Mouse (Mus musculus) intestine, postnatal 0 days (tissue): Measurements from ENCODE around the gene Odaph. TPM values are rescaled to one million over a fixed set of nuclear protein-coding genes. Genes with fewer than 3 reads are reported as not detected.

Experiments
- ATAC-seq: fragments of 200-750 bp; cut with Nextera tagmentation; 2 replicates; pipeline ENCODE4 v1.8.0; 2017; ENCODE audit warnings: mild to moderate bottlenecking, moderate TSS enrichment, moderate library complexity
- H3K27ac ChIP-seq: fragments of 300-500 bp; sonication (generic); 2 replicates; pipeline ENCODE4 v1.5.1; 2014; ENCODE audit warnings: mild to moderate bottlenecking, low read depth, low read length, moderate library complexity
- H3K27me3 ChIP-seq: fragments of 300-500 bp; sonication (generic); replicated peaks from 2 replicates; pipeline ENCODE4 v1.6.1; 2014; ENCODE audit warnings: low read length, mixed read lengths; ENCODE audit not compliant: control insufficient read depth, insufficient read depth
- H3K36me3 ChIP-seq: fragments of 300-500 bp; sonication (generic); 2 replicates; pipeline ENCODE4 v1.6.1; 2014; ENCODE audit warnings: mild to moderate bottlenecking, moderate library complexity; ENCODE audit not compliant: control insufficient read depth, insufficient read depth
- H3K4me1 ChIP-seq: fragments of 300-500 bp; sonication (generic); replicated peaks from 2 replicates; pipeline ENCODE4 v1.6.1; 2014; ENCODE audit warnings: antibody characterized with exemption, low read length, mixed read lengths; ENCODE audit not compliant: control insufficient read depth, insufficient read depth
- H3K4me2 ChIP-seq: fragments of 300-500 bp; sonication (generic); replicated peaks from 2 replicates; pipeline ENCODE4 v1.6.1; 2014; ENCODE audit warnings: low read depth, mild to moderate bottlenecking, moderate library complexity
- H3K4me3 ChIP-seq: fragments of 300-500 bp; sonication (generic); 2 replicates; pipeline ENCODE4 v1.5.1; 2014; ENCODE audit warnings: low read depth, low read length
- H3K9ac ChIP-seq: fragments of 300-500 bp; sonication (generic); 2 replicates; pipeline ENCODE4 v1.6.1; 2014; ENCODE audit warnings: mild to moderate bottlenecking, low read depth, low read length
- H3K9me3 ChIP-seq: fragments of 300-500 bp; sonication (generic); 2 replicates; pipeline ENCODE4 v1.6.1; 2016; ENCODE audit warnings: mixed run types; ENCODE audit not compliant: control insufficient read depth
- CTCF ChIP-seq: sonication (generic); IDR thresholded peaks from 2 replicates; pipeline ENCODE4 v1.5.1; 2016; ENCODE audit warnings: low read depth, mild to moderate bottlenecking, control low read depth, antibody characterized with exemption, moderate library complexity
- WGBS: fragments of 180-500 bp; shearing (Covaris S2); extraction: QIAGEN DNeasy Blood & Tissue Kit; methylation state at CpG from one replicate; pipeline ENCODE4 v1.1.7; 2014; 5-methylcytosine and 5-hydroxymethylcytosine counted together
- polyA plus RNA-seq: library from polyadenylated mRNA; unstranded; fragments of >200 nt; fragmentation: Nextera tagmentation; extraction: Ambion mirVana; gene quantifications from 2 replicates; pipeline ENCODE4 v1.2.1, GENCODE M21; 2015

Gene Odaph
- polyA plus RNA-seq, 1 experiment from 2014 or later = not detected

DNA sequence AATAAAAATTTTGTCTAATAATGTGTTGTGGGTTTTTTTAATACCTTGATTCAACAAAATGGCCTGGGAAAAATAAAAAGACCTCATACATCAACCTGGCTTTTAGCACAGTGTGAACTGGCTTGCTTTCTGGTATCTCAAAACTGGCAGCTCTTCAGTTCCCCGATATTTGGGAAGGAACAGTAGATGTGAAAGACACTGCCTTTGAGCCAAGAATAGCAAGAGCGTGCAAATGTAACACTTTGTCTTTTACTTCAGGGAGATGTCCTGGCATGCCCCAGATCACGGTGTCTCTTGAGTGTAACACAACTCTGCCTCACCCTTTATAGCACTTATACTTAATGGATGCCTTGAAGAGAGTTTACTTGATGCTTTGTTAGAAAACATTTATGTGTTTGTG lies 15.2 kb upstream of the Odaph start:
- Histone ChIP-seq H3K9ac (no peak overlapping the region), H3K27ac (no peak overlapping the region), H3K36me3 (peaks cover 11% of the 10 kb centered on the region), H3K4me2 (no peak overlapping the region), H3K9me3 (no peaks in the 10 kb centered on the region), H3K27me3 (no peaks in the 10 kb centered on the region), H3K4me1 (no peaks in the 10 kb centered on the region), H3K4me3 (no peak overlapping the region)
- 89% methylated on average over 3 of the region's 3 CpGs for WGBS
- no peak for ATAC-seq
- TF ChIP-seq CTCF = no peak

DNA sequence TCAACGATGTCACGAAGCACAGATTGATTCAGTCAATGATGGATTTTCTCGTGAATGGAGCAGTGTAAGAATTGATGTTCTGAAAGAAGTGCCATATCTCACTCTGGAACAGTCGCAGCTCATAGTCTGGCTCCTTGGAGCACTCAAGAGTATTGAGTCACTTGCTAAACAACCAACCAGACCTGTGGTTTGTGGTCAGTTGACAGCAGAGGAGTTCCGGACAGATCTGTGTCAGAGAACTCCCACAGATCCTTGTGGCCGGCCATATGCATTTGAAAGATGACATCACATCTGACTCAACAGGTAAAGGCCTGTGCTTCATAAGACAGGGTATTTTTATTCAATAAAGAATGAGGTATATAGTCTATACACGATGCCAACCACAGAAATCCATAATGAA lies 13.3 kb upstream of the Odaph start:
- no peak for ATAC-seq
- TF ChIP-seq CTCF = no peak
- H3K4me1 ChIP-seq = no peaks in the 10 kb centered on the region
- H3K36me3 ChIP-seq = peaks cover 8% of the 10 kb centered on the region
- no peak overlapping the region for H3K4me2 ChIP-seq
- no peaks in the 10 kb centered on the region for H3K27me3 ChIP-seq
- no peak overlapping the region for H3K9ac ChIP-seq
- H3K27ac ChIP-seq = no peak overlapping the region
- no peak overlapping the region for H3K4me3 ChIP-seq
- H3K9me3 ChIP-seq = no peaks in the 10 kb centered on the region
- 89% methylated on average over 7 of the region's 7 CpGs for WGBS

- WGBS = 86% methylated on average over 9 of the region's 9 CpGs
- TF ChIP-seq CTCF = no peak
- Histone ChIP-seq H3K36me3 (no peaks in the 10 kb centered on the region), H3K27me3 (no peaks in the 10 kb centered on the region), H3K9me3 (no peaks in the 10 kb centered on the region), H3K27ac (no peak overlapping the region), H3K4me3 (no peak overlapping the region), H3K9ac (no peak overlapping the region), H3K4me2 (no peak overlapping the region), H3K4me1 (no peaks in the 10 kb centered on the region)
- ATAC-seq = no peak
These were observed 11.5 kb upstream of the Odaph start for GRCm38 (mm10) chr5:91975758-91976157.

DNA sequence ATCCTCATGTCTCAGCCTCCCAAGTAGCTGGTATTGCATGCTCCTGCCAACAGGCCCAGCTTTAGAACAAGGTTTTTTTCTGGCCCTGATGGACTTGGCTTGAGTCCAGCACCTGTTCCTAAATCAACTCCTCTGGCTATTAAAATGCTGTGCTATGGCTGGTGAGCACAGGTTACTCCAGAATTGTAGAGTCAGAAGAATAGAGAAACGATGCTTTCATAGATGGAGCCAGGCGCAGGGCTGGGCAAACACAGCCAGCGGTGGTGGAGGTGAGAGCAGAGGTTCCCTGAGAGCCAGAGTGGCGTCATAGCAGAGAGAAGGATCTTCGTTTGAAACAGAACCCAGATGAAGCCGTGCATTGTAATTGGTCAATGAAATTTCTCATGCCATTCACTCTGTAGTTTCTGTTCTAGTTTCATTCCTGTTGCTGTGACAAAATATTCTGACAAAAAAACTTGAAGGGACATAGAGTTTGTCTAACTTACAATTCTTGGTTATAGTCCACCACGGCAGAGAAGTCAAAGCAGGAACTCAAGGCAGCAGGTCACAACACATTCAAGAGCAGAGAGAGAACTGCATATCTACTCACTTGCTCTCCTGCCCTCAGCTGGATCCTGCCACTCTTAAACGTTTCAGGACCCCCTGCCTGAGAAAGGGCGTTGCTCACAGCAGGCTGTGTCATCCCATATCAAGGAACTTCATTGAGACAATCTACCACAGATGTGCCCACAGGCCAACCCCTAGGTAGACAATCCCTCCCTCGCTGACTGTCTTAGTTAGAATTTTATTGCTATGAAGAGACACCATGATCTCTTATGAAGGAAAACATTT lies 10.5 kb upstream of the Odaph start:
- 78% methylated on average over 10 of the region's 10 CpGs for WGBS
- H3K27me3 ChIP-seq = no peaks in the 10 kb centered on the region
- no peak overlapping the region for H3K27ac ChIP-seq
- no peaks in the 10 kb centered on the region for H3K4me1 ChIP-seq
- no peaks in the 10 kb centered on the region for H3K9me3 ChIP-seq
- no peak overlapping the region for H3K4me2 ChIP-seq
- H3K9ac ChIP-seq = no peak overlapping the region
- ATAC-seq = no peak
- no peaks in the 10 kb centered on the region for H3K36me3 ChIP-seq
- no peak for TF ChIP-seq CTCF
- no peak overlapping the region for H3K4me3 ChIP-seq

- H3K9me3 ChIP-seq = no peaks in the 10 kb centered on the region
- WGBS = 74% methylated on average over 2 of the region's 2 CpGs
- ATAC-seq = no peak
- TF ChIP-seq CTCF = no peak
- H3K27me3 ChIP-seq = no peaks in the 10 kb centered on the region
- no peak overlapping the region for H3K4me2 ChIP-seq
- no peaks in the 10 kb centered on the region for H3K36me3 ChIP-seq
- no peak overlapping the region for H3K27ac ChIP-seq
- no peak overlapping the region for H3K4me3 ChIP-seq
- no peak overlapping the region for H3K9ac ChIP-seq
- H3K4me1 ChIP-seq = no peaks in the 10 kb centered on the region
These were observed 9.9 kb upstream of the Odaph start for GRCm38 (mm10) chr5:91977397-91977770.

DNA sequence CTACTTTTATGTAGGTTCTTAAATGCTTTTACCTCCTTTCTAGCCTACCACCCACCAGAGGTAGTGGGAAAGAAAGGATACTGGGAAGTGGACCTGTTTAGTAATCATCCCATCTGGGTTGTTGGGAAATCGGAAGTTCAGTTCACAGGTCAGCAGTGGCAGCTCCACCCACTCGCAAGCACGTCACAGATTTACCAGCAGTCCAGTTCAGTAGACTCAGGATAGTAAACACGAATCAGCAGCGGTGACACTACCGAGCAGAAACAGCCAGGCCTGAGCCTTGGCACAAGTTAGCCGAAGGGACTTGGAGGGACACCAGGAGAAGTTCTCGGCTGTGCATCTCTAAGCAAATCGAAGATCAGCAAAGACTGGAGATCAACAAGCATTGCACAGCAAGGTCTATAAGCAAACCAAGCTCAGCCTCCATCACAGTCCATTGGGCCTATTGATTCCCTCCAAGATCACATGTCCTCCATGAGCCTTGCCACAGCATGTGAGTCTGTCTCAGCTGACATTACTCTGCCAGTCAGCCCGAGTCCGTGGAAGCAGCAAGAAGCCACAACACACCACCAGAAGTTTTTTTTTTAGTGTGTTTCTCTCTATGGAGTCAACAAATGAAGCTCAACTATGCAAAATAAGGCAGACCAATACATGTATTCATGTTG lies 6.0 kb upstream of the Odaph start:
- WGBS = 82% methylated on average over 11 of the region's 11 CpGs
- no peak for ATAC-seq

More for the DNA sequence above, 6.0 kb upstream of the Odaph start:
- Histone ChIP-seq H3K27me3 (no peaks in the 10 kb centered on the region), H3K4me2 (no peak overlapping the region), H3K4me1 (no peaks in the 10 kb centered on the region), H3K9ac (no peak overlapping the region), H3K9me3 (no peaks in the 10 kb centered on the region), H3K36me3 (no peaks in the 10 kb centered on the region), H3K4me3 (no peak overlapping the region), H3K27ac (no peak overlapping the region)
- no peak for TF ChIP-seq CTCF
